Mouse (Mus musculus) urinary bladder, postnatal 14 days (tissue): ENCODE measurements around the gene Gm6509.
"Not testable (repeated sequence)": the region's sequence is repeated elsewhere in the genome, so short reads cannot be mapped to it uniquely, and the experiment has no call there.

Experiments
- DNase-seq: peaks from one replicate; pipeline ENCODE4 v3.0.0; 2021; ENCODE audit warnings: low spot score

Gene Gm6509

GRCm38 (mm10) chr5:94623679-94624078 is at the start of gene Gm6509:
Gm6509 (plus strand) TSS chr5:94623979.
- DNase-seq = not testable (repeated sequence)

DNA sequence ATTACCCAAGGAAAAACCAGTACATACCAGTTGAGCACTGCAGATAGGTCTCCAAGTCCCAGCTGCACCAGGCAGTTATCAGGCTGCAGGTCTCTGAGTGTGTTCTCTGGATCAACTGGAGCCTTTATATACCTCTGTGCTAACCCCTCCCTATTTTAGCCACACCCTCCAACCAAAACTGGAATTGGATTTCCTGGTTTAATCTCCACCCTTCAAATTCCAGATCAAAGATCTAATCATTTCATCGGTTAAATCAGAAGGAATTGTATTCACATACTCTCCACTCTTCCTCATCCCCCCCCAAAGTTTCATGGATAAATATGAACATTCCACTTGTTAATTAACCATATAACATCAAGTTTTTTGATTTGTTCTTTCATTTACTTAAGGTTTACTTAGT is 7.5 kb upstream of the Gm6509 start, which contains the start of gene Gm3147:
Gene Gm3147 (minus strand): TSS at position 101 of the 400 bp plus-strand sequence.
- not testable (repeated sequence) for DNase-seq

GRCm38 (mm10) chr5:94648082-94648481 is 24.3 kb downstream of the Gm6509 start, which contains the start of gene Gm6205:
Gm6205 (plus strand) TSS chr5:94648382.
- not testable (repeated sequence) for DNase-seq
